Mouse (Mus musculus) ovary, postnatal 10 days (tissue): ENCODE results near the gene Asf1b.

ENCODE experiments used
- DNase-seq: peaks from one replicate; pipeline ENCODE4 v3.0.0; 2022; ENCODE audit warnings: low spot score

The Asf1b gene

GRCm38 (mm10) chr8:83955106-83955957 lies at the start of gene Asf1b, which contains the start of gene Gm10644:
Gene Asf1b (plus strand): TSS chr8:83955507.
Gene Gm10644 (minus strand): TSS chr8:83955205.
- DNase-seq, result peak; percentile 77

DNA sequence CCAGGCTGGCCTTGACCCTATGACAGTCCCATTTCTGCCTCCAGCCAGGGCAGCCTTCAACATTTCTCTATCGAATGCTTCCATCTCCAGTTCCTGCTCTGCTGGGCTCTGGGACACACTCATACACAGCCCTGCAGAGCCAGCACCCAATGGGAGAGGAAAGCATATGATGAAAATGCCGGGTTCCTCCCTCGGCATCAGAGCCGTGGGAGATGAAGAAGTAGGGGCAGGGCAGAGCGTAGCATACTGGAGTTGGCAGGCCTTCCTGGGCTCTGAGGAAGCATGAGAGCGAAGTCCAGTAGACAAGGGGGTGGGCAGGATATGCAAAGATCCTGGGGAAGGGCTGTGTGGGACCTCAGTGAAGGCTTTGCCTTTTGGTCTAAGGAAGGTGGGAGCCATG lies 46.7 kb upstream of the Asf1b start:
- DNase-seq, result no peak

DNA sequence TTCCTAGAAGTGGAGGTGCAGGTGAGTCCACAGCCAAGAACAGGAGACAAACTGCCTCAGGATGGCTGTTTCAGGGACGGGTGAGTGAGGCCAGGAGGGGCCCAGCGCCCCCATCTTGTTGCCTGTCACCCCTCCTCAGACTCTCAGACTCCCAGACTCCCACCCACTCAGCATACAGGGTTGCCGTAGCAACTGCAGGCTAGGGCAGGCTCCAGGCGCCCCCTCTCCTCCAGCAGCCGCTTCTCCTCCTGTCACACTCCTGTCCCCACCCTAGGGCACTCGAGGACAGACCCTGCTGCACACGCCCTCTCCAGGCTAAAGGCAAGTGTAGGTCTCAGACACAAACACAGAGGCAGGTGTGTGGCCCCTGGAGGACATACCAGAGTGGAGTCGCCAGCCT lies 46.0 kb upstream of the Asf1b start:
- no peak for DNase-seq

GRCm38 (mm10) chr8:83911809-83912731 lies 43.2 kb upstream of the Asf1b start:
- no peak for DNase-seq

GRCm38 (mm10) chr8:83914232-83914631 lies 41.1 kb upstream of the Asf1b start:
- DNase-seq, result no peak

DNA sequence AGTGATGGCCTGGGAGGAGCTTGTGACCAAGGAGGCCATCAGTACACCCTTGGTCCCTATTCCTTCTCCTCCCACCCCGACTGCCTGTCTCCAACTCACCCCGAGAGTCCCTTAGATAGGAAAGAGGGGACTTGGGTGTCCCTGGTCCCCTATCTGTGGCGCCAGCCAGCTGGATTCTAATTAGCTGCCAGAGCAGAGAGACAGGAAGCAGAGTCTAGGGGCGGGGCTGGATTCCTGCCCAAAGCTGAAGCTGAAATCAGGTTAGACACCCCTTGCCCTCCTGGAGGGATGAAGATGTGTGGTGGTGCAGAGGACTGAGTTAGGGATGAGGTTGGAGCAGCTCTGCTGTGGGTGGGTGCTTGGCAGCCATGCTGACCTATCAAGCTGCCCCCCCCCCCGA lies 40.4 kb upstream of the Asf1b start:
- DNase-seq, result no peak

- DNase-seq, result no peak
Measured at GRCm38 (mm10) chr8:83916015-83916414, 39.3 kb upstream of the Asf1b start.

- no peak for DNase-seq
Measured at GRCm38 (mm10) chr8:83917566-83917965, 37.7 kb upstream of the Asf1b start.

- peak; percentile 68 for DNase-seq
Measured at GRCm38 (mm10) chr8:83921558-83921957, 33.7 kb upstream of the Asf1b start.

GRCm38 (mm10) chr8:83922727-83923126 lies 32.6 kb upstream of the Asf1b start:
- DNase-seq, result no peak

DNA sequence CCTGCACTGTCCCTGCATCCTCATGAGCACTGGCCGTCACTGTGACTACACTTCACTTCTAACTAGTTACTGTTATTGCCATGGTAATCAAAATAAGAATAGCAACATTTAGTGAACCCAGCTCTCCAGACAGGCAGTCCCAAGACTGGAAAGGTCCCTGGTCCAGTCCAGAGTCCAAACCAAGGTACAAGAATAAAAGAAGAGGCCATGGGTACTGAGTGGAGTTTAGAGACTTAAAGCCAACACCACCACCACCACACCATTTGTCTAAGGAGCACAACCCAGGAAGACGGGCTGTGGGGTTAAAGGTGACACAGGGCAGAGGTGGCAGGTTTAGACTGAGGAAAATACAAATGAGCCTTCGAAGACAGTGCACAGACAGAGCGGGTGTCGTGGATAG lies 30.7 kb upstream of the Asf1b start:
- DNase-seq, result no peak

DNA sequence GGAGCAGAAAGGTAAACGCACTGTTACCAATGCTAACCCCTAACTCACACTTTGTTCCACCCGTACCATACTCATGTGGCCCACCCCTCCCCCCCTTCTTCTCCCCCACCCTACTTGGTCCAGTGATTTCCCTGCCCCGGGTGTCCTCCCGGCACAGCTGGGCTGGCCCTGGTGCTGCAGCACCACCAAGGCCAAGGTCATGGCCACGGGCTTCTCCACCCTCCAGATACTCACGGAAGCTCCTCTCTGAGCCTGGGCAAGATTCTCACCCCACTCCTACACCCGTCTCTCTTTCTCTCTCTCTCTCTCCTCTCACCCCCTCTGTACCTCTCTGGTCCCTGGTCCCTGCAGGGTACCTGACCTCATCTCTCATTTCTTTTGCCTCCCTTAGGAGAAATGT lies 29.0 kb upstream of the Asf1b start:
- no peak for DNase-seq

DNA sequence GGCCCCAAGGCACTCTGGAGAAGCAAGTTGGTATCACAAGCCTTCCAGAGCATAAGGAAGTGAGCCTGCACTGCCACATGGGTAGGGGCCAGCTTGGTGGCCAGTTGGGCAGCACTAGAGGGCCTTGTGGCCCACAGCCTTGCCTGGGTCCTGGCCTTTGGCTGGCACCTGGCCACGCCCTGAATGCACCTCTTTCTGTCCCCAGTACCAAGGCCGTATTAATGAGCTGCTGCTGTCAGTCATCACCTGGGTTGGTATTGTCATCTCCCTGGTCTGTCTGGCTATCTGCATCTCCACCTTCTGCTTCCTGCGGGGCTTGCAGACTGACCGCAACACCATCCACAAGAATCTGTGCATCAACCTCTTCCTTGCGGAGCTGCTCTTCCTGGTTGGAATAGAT lies 21.1 kb upstream of the Asf1b start:
- DNase-seq, result no peak

DNA sequence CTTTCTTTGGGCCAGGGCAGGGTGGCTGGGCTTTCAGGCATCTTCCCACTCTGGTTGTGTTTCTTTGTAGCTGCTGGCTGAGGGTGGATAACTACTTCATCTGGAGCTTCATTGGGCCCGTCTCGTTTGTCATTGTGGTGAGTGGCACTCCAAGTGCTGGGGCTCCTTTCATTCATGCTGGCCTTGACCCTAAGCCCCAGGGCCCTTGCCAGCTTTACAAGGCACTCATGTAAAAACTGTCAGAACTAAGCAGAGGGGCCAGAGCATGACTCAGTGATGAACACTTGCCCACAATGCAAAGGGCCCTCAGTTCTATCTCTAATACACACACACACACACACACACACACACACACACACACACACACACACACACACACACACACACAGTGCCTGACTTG lies 20.3 kb upstream of the Asf1b start:
- DNase-seq, result no peak

GRCm38 (mm10) chr8:83935435-83935834 lies 19.9 kb upstream of the Asf1b start:
- no peak for DNase-seq

- DNase-seq, result no peak
Measured at GRCm38 (mm10) chr8:83937645-83938044, 17.7 kb upstream of the Asf1b start.

GRCm38 (mm10) chr8:83938330-83938729 lies 17.0 kb upstream of the Asf1b start:
- DNase-seq, result no peak

DNA sequence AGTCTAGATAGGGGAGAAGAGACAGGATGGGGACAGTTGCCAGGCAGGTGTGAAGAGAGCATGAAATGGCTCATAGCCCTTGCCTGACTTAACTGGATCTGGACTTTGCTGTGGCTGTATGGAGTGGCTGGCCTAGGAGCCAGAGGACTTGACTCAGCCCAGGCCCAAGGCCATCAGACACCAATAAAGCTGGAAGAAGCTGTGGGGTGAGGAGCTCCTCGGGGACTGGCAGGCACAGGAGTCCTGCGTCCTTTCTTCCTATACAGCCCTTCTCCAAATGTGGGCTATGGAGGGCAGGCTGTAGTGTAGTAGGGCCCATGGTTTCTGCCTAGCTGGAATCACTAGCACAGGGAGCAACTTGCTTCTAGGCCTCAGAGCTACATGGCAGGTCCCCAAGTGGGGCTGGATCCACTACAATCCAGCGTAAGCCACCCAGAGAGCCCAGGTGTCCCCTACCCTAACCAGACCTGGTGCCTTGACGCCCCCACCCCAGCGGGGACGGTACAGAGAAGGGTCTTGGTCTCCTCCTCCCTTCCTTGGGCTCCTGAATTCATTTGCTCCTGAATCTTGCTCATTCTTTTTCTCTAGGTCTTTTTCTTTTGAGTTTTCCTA lies 14.1 kb upstream of the Asf1b start:
- no peak for DNase-seq

DNA sequence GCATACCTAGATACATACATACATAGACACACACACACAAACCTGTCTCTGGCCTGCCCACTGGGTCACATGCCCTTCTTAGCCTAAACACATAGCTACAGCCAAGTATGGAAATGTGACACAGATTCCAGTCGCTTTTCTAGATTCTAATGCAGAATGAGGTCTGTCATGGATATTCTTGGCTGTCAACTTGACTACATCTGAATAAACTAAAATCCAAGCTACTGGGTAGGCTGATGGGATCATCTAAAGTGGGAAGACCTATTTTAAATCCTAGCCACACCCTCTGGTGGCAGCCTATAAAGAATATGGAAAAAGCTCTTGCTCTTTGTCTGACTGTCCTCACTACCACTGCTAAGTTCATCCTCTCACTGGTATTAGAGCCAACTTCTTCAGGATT lies 12.9 kb upstream of the Asf1b start:
- DNase-seq, result no peak

DNA sequence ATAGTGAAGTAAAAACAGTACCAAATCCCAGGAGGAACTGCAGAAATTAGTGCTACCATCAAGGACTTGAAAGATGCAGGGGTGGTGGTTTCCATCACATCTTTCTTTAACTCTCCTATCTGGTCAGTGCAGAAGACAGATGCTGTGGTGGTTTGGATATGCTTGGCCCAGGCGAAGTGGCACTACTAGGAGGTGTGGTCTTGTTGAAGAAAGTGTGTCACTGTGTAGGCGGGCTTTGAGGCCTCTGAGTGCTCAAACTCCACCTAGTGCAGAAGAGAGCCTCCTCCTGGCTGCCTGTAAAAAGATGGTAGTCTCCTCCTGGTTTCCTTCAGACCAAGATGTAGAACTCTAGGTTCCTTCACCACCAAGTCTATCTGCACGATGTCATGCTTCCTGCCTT lies 9.8 kb upstream of the Asf1b start:
- no peak for DNase-seq

DNA sequence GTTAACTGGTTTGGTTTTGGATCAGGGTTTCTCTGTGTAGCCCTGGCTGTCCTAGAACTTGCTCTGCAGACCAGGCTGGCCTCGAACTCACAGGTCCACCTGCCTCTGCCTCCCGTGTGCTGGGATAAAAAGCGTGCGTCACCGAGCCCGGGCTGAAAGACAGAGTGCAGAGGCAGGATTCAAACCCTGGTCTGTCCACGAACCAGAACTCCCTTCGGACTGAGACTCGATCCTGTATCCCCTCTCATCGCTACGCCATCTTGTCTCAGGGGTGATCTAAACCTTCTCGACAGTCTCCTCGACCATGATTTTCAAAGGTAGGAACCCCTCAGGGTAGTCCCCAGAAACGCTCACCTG lies 580 bp upstream of the Asf1b start:
- DNase-seq, result no peak

DNA sequence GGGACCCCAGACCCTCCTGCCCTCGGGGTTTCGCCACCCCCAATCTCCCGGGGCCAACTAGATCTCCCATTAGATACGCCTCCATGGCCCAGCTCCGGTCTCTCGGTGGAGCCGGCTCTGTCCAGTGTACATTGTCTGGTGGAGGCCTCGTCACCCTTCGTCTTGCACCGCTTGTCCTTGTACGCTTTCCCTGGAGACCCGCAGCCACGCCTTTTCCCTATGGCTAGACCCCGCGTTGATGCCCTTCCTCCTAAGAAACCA lies 581 bp downstream of the Asf1b start:
- no peak for DNase-seq

- no peak for DNase-seq
Measured at GRCm38 (mm10) chr8:83956789-83957188, 1.5 kb downstream of the Asf1b start.
